Mouse (Mus musculus): Measurements from ENCODE around the gene Wdr82. TPM values are rescaled to one million over a fixed set of nuclear protein-coding genes. Genes with fewer than 3 reads are reported as not detected.

Gene Wdr82
- polyA plus RNA-seq, 1 experiment: 175 TPM

GRCm38 (mm10) chr9:106237878-106238277 lies 67.2 kb downstream of the Wdr82 start:
- TF ChIP-seq CTCF (IDR thresholded peaks at IDR 0.05; ENCODE audit: borderline replicate concordance, extremely low read depth, insufficient read depth, insufficient read length) (no peak), POLR2A (IDR thresholded peaks at IDR 0.05; ENCODE audit: borderline replicate concordance, extremely low read depth, insufficient read depth, insufficient read length, poor library complexity, severe bottlenecking) (no peak)
- DNase-seq (ENCODE audit: low read depth): no peak

Other genes with a start within 250 kb of the Wdr82 start
- gene Col6a5, start 210.3 kb upstream of the Wdr82 start, polyA plus RNA-seq (2012; rRNA removed): 0.57 and 1.00 TPM in 2 replicates
- gene Col6a4, start 74.1 kb upstream of the Wdr82 start, polyA plus RNA-seq (2012; rRNA removed): 2.1 TPM in 2 replicates
- 1.3 and 1.6 TPM in 2 replicates for gene Glyctk, start 12.8 kb upstream of the Wdr82 start, polyA plus RNA-seq (2012; rRNA removed)
- gene Ppm1m, start 28.8 kb downstream of the Wdr82 start, polyA plus RNA-seq (2012; rRNA removed): 24.1 and 26.7 TPM in 2 replicates
- 51.1 and 63.8 TPM in 2 replicates for gene Twf2, start 32.2 kb downstream of the Wdr82 start, polyA plus RNA-seq (2012; rRNA removed)
- gene Tlr9, start 51.7 kb downstream of the Wdr82 start, polyA plus RNA-seq (2012; rRNA removed): 0.23 and 0.45 TPM in 2 replicates
- 75.2 and 75.4 TPM in 2 replicates for gene Alas1, start 77.7 kb downstream of the Wdr82 start, polyA plus RNA-seq (2012; rRNA removed)
- gene Poc1a, start 110.1 kb downstream of the Wdr82 start, polyA plus RNA-seq (2012; rRNA removed): 10.4 and 15.4 TPM in 2 replicates
- 41.5 and 50.3 TPM in 2 replicates for gene Dusp7, start 197.7 kb downstream of the Wdr82 start, polyA plus RNA-seq (2012; rRNA removed)

Data from brain, embryonic 14.5 days (tissue).